Mouse (Mus musculus): Measurements from ENCODE around the gene Chuk. TPM values are rescaled to one million over a fixed set of nuclear protein-coding genes. Genes with fewer than 3 reads are reported as not detected.

Gene Chuk
- polyA plus RNA-seq (2016; fragmentation: Nextera tagmentation; extraction: Ambion mirVana), result 36.3 and 37.4 TPM in 2 replicates

- peak within 1 kb of the TSS; percentile 97 for H3K9ac ChIP-seq
- under 1% methylated on average over 67 of the region's 67 CpGs for WGBS
- no peaks in the 10 kb centered on the region for H3K27me3 ChIP-seq (replicated peaks)
- H3K4me3 ChIP-seq, result peak within 1 kb of the TSS; percentile 90
- H3K27ac ChIP-seq (ENCODE audit: poor library complexity, severe bottlenecking), result peak within 1 kb of the TSS; percentile 49
- H3K4me2 ChIP-seq, result peak within 1 kb of the TSS; percentile 93
- ATAC-seq (ENCODE audit: insufficient number of reproducible peaks, low FRiP score), result peak; percentile 99
- H3K36me3 ChIP-seq, result peaks cover 32% of the 10 kb centered on the region
- H3K4me1 ChIP-seq (replicated peaks), result peaks cover 11% of the 10 kb centered on the region
- no peaks in the 10 kb centered on the region for H3K9me3 ChIP-seq (replicated peaks)
These were observed at the start of gene Chuk for GRCm38 (mm10) chr19:44106831-44107660. Chuk (minus strand) TSS chr19:44107480.

- no peak for ATAC-seq (ENCODE audit: insufficient number of reproducible peaks, low FRiP score)
- 87% methylated on average over 10 of the region's 10 CpGs for WGBS
These were observed 49.7 kb upstream of the Chuk start for GRCm38 (mm10) chr19:44157005-44157404.

GRCm38 (mm10) chr19:44153781-44154180 lies 46.5 kb upstream of the Chuk start:
- no peak overlapping the region for H3K9ac ChIP-seq
- peaks cover 69% of the 10 kb centered on the region for H3K27me3 ChIP-seq (replicated peaks)
- no peak for ATAC-seq (ENCODE audit: insufficient number of reproducible peaks, low FRiP score)
- no peak overlapping the region for H3K27ac ChIP-seq (ENCODE audit: poor library complexity, severe bottlenecking)
- H3K36me3 ChIP-seq, result no peaks in the 10 kb centered on the region
- H3K4me2 ChIP-seq, result no peak overlapping the region
- no peaks in the 10 kb centered on the region for H3K4me1 ChIP-seq (replicated peaks)
- 81% methylated on average over 5 of the region's 5 CpGs for WGBS
- no peaks in the 10 kb centered on the region for H3K9me3 ChIP-seq (replicated peaks)
- no peak overlapping the region for H3K4me3 ChIP-seq

More at GRCm38 (mm10) chr19:44157005-44157404, 49.7 kb upstream of the Chuk start:
- Histone ChIP-seq H3K9ac (no peak overlapping the region), H3K4me3 (no peak overlapping the region), H3K4me2 (no peak overlapping the region), H3K36me3 (no peaks in the 10 kb centered on the region), H3K9me3 (replicated peaks) (no peaks in the 10 kb centered on the region), H3K4me1 (replicated peaks) (no peaks in the 10 kb centered on the region), H3K27ac (ENCODE audit: poor library complexity, severe bottlenecking) (no peak overlapping the region), H3K27me3 (replicated peaks) (peaks cover 50% of the 10 kb centered on the region)

GRCm38 (mm10) chr19:44148991-44149390 lies 41.7 kb upstream of the Chuk start:
- Histone ChIP-seq H3K4me1 (replicated peaks) (peaks cover 10% of the 10 kb centered on the region), H3K9ac (no peak overlapping the region), H3K4me2 (no peak overlapping the region), H3K9me3 (replicated peaks) (no peaks in the 10 kb centered on the region), H3K27ac (ENCODE audit: poor library complexity, severe bottlenecking) (no peak overlapping the region), H3K36me3 (peaks cover 5% of the 10 kb centered on the region; the same call in 1 of the 2 replicates), H3K27me3 (replicated peaks) (peaks cover 44% of the 10 kb centered on the region), H3K4me3 (no peak overlapping the region)
- ATAC-seq (ENCODE audit: insufficient number of reproducible peaks, low FRiP score), result no peak
- 71% methylated on average over 2 of the region's 2 CpGs for WGBS

- no peak overlapping the region for H3K4me3 ChIP-seq
- peaks cover 10% of the 10 kb centered on the region for H3K4me1 ChIP-seq (replicated peaks)
- 34% methylated on average over 2 of the region's 2 CpGs for WGBS
- H3K9me3 ChIP-seq (replicated peaks), result no peaks in the 10 kb centered on the region
- H3K36me3 ChIP-seq, result peaks cover 12% of the 10 kb centered on the region
- no peak overlapping the region for H3K9ac ChIP-seq
- ATAC-seq (ENCODE audit: insufficient number of reproducible peaks, low FRiP score), result no peak
- H3K27ac ChIP-seq (ENCODE audit: poor library complexity, severe bottlenecking), result no peak overlapping the region
- H3K27me3 ChIP-seq (replicated peaks), result peaks cover 37% of the 10 kb centered on the region
- no peak overlapping the region for H3K4me2 ChIP-seq
These were observed 41.1 kb upstream of the Chuk start for GRCm38 (mm10) chr19:44148345-44148744.

- Histone ChIP-seq H3K4me1 (replicated peaks) (peaks cover 10% of the 10 kb centered on the region), H3K36me3 (peaks cover 26% of the 10 kb centered on the region), H3K27ac (ENCODE audit: poor library complexity, severe bottlenecking) (no peak overlapping the region), H3K4me2 (no peak overlapping the region), H3K9me3 (replicated peaks) (no peaks in the 10 kb centered on the region), H3K4me3 (no peak overlapping the region), H3K27me3 (replicated peaks) (peaks cover 26% of the 10 kb centered on the region), H3K9ac (no peak overlapping the region)
- no peak for ATAC-seq (ENCODE audit: insufficient number of reproducible peaks, low FRiP score)
- 90% methylated on average over 8 of the region's 8 CpGs for WGBS
These were observed 39.7 kb upstream of the Chuk start for GRCm38 (mm10) chr19:44146951-44147350.

- Histone ChIP-seq H3K4me3 (peak overlapping the region; percentile 87), H3K36me3 (peaks cover 30% of the 10 kb centered on the region), H3K9me3 (replicated peaks) (no peaks in the 10 kb centered on the region), H3K27ac (ENCODE audit: poor library complexity, severe bottlenecking) (no peak overlapping the region), H3K27me3 (replicated peaks) (peaks cover 24% of the 10 kb centered on the region), H3K9ac (peak overlapping the region; percentile 82; the same call in 1 of the 2 replicates), H3K4me1 (replicated peaks) (peaks cover 10% of the 10 kb centered on the region), H3K4me2 (peak overlapping the region; percentile 92)
- 64% methylated on average over 9 of the region's 9 CpGs for WGBS
- no peak for ATAC-seq (ENCODE audit: insufficient number of reproducible peaks, low FRiP score)
These were observed 39.2 kb upstream of the Chuk start for GRCm38 (mm10) chr19:44146568-44146879.

GRCm38 (mm10) chr19:44145702-44146567 lies 38.7 kb upstream of the Chuk start, which contains the start of gene Bloc1s2:
Bloc1s2 (minus strand) TSS chr19:44146446.
- ATAC-seq (ENCODE audit: insufficient number of reproducible peaks, low FRiP score), result peak; percentile 83
- Histone ChIP-seq H3K36me3 (peaks cover 35% of the 10 kb centered on the region), H3K9ac (peak within 1 kb of the TSS; percentile 82), H3K4me2 (peak within 1 kb of the TSS; percentile 92), H3K4me3 (peak within 1 kb of the TSS; percentile 87), H3K27me3 (replicated peaks) (peaks cover 24% of the 10 kb centered on the region), H3K4me1 (replicated peaks) (peaks cover 10% of the 10 kb centered on the region), H3K27ac (ENCODE audit: poor library complexity, severe bottlenecking) (no peak within 1 kb of the TSS), H3K9me3 (replicated peaks) (no peaks in the 10 kb centered on the region)
- WGBS, result 5% methylated on average over 46 of the region's 46 CpGs

- 82% methylated on average over 9 of the region's 9 CpGs for WGBS
- ATAC-seq (ENCODE audit: insufficient number of reproducible peaks, low FRiP score), result no peak
- Histone ChIP-seq H3K4me1 (replicated peaks) (peaks cover 10% of the 10 kb centered on the region), H3K4me2 (no peak overlapping the region), H3K9me3 (replicated peaks) (no peaks in the 10 kb centered on the region), H3K4me3 (no peak overlapping the region), H3K27me3 (replicated peaks) (peaks cover 13% of the 10 kb centered on the region), H3K9ac (no peak overlapping the region), H3K27ac (ENCODE audit: poor library complexity, severe bottlenecking) (no peak overlapping the region), H3K36me3 (peaks cover 48% of the 10 kb centered on the region)
These were observed 37.1 kb upstream of the Chuk start for GRCm38 (mm10) chr19:44144366-44144765.

GRCm38 (mm10) chr19:44135960-44136485 lies 28.7 kb upstream of the Chuk start:
- Histone ChIP-seq H3K27ac (ENCODE audit: poor library complexity, severe bottlenecking) (no peak overlapping the region; the same call in 1 of the 2 replicates), H3K4me3 (peak overlapping the region; percentile 95), H3K4me2 (peak overlapping the region; percentile 62), H3K36me3 (peaks cover 41% of the 10 kb centered on the region), H3K9me3 (replicated peaks) (no peaks in the 10 kb centered on the region), H3K27me3 (replicated peaks) (no peaks in the 10 kb centered on the region), H3K9ac (no peak overlapping the region), H3K4me1 (replicated peaks) (peaks cover 11% of the 10 kb centered on the region; the same call in 1 of the 2 replicates)
- ATAC-seq (ENCODE audit: insufficient number of reproducible peaks, low FRiP score), result peak; percentile 23; the same call in 1 of the 2 replicates
- 29% methylated on average over 7 of the region's 7 CpGs for WGBS

Data from heart, embryonic 12.5 days (tissue).